Mouse (Mus musculus) bone marrow, adult 2 months (tissue): ENCODE data around the gene Dcaf10. TPM values are rescaled to one million over a fixed set of nuclear protein-coding genes. Genes with fewer than 3 reads are reported as not detected.

Experiments used
- H3K27ac ChIP-seq: fragments of 200-500 bp; 2 replicates; pipeline ENCODE4 v1.5.1; 2012; ENCODE audit warnings: low read depth, mild to moderate bottlenecking, control low read depth, inconsistent platforms, low read length; ENCODE audit not compliant: control insufficient read depth, poor library complexity, insufficient read depth
- H3K4me1 ChIP-seq: fragments of 200-500 bp; 2 replicates; pipeline ENCODE4 v1.6.1; 2011; ENCODE audit warnings: low read length; ENCODE audit not compliant: control insufficient read depth, insufficient read depth
- H3K4me3 ChIP-seq: fragments of 200-500 bp; replicated peaks from 2 replicates; pipeline ENCODE3; 2011; ENCODE audit warnings: mild to moderate bottlenecking, low read depth, low read length, control low read depth; ENCODE audit not compliant: control insufficient read depth
- CTCF ChIP-seq: fragments of 200-500 bp; IDR thresholded peaks from 2 replicates; pipeline ENCODE4 v1.5.1; 2011; ENCODE audit warnings: low read length, control low read depth; ENCODE audit not compliant: control insufficient read depth, insufficient read depth
- POLR2A ChIP-seq: fragments of 200-500 bp; IDR thresholded peaks from 2 replicates; pipeline ENCODE4 v1.6.1; 2011; ENCODE audit warnings: low read depth, mild to moderate bottlenecking, control low read depth, low read length, borderline replicate concordance; ENCODE audit not compliant: control insufficient read depth
- WGBS: fragments of 180-500 bp; shearing (Covaris S2); methylation state at CpG from one replicate; pipeline ENCODE4 v1.1.7; 2018; 5-methylcytosine and 5-hydroxymethylcytosine counted together
- polyA plus RNA-seq: library from polyadenylated mRNA; stranded (reverse); fragments of >200 nt; gene quantifications from 2 replicates; pipeline ENCODE4 v1.2.4, GENCODE M21; 2011; ENCODE audit warnings: low replicate concordance; ENCODE audit not compliant: missing spikeins, insufficient read depth, insufficient read length

Dcaf10 gene
- polyA plus RNA-seq, 1 experiment, result 12.4 TPM

GRCm38 (mm10) chr4:45411181-45411790, 69.4 kb downstream of the Dcaf10 start:
- TF ChIP-seq CTCF (no peak), POLR2A (no peak)
- H3K27ac ChIP-seq, result no peak overlapping the region
- WGBS, result 82% methylated on average over 8 of the region's 8 CpGs
- H3K4me1 ChIP-seq, result peaks cover 2% of the 10 kb centered on the region; the same call in 1 of the 2 replicates
- H3K4me3 ChIP-seq, result no peak overlapping the region

DNA sequence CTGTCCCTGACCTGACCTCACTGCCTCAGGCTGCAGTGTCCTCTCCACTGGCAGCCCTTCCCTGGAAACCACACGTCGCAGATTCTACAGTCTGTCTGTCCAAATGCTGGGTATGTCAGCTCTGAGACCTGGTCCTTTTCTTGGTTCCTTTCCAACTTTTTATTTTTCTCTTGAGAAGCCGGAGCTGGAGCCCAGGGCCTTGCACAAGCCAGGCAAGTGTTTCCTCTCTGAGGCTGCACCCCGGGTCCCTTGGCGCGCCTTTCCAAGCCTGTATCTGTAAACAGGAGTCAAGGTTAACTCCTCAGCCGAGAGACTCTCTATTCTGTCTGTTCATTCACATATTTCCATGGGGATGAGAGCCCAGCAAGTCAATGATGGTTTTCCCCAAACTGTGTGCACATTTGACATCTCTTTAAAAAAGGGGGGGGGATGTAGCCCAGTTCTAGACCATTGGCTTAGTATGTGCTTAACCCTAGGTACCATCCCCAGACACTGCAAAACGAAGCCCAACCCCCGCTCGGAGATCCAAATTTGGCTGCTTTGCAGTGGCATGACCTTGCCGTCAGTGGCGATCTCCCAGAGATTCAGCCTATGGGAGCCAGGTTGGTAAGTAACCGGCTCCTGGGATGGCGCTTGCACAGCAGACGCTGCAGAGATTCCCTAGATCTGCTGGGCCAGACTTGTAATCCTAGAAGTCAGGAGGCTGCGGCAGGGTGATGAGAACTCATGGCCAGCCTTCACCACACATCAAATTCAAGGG, 70.7 kb downstream of the Dcaf10 start:
- H3K27ac ChIP-seq, result no peak overlapping the region
- 78% methylated on average over 16 of the region's 16 CpGs for WGBS

GRCm38 (mm10) chr4:45413674-45414338, 71.9 kb downstream of the Dcaf10 start:
- H3K27ac ChIP-seq, result no peak overlapping the region
- H3K4me3 ChIP-seq, result no peak overlapping the region
- WGBS, result 61% methylated on average over 9 of the region's 9 CpGs
- TF ChIP-seq POLR2A, result no peak
- no peak for TF ChIP-seq CTCF
- peaks cover 2% of the 10 kb centered on the region; the same call in 1 of the 2 replicates for H3K4me1 ChIP-seq

More for the DNA sequence above, 70.7 kb downstream of the Dcaf10 start:
- TF ChIP-seq CTCF (no peak), POLR2A (no peak)
- Histone ChIP-seq H3K4me1 (peaks cover 2% of the 10 kb centered on the region; the same call in 1 of the 2 replicates), H3K4me3 (no peak overlapping the region)

GRCm38 (mm10) chr4:45416314-45416713, 74.4 kb downstream of the Dcaf10 start:
- 81% methylated on average over 7 of the region's 7 CpGs for WGBS
- Histone ChIP-seq H3K4me3 (no peak overlapping the region), H3K27ac (no peak overlapping the region), H3K4me1 (no peaks in the 10 kb centered on the region)
- no peak for TF ChIP-seq CTCF
- TF ChIP-seq POLR2A, result no peak

GRCm38 (mm10) chr4:45418229-45418950, 76.5 kb downstream of the Dcaf10 start:
- TF ChIP-seq POLR2A, result no peak
- TF ChIP-seq CTCF, result peak; percentile 76
- no peak overlapping the region for H3K4me3 ChIP-seq
- WGBS, result 40% methylated on average over 11 of the region's 11 CpGs

DNA sequence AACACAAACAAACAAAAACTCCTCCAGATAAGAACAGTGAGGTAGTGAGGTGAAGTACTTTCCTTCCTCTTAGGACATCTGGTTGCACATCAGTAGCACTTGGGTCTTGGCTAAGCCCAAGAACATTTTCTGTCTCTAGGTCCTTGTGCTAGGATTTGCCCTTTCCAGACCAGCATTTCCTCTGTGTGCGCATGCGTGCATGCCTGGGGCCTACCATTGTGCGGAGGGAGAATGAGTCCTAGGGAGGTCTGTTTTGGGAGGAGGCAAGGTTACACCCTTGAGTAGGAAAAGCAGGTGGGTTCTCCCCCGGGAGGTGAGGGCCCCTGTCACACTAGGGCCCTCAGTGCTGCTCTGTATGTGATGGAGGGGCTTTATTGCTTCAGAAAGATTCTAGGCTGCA, 77.2 kb downstream of the Dcaf10 start:
- no peak overlapping the region for H3K4me3 ChIP-seq
- no peak for TF ChIP-seq CTCF
- TF ChIP-seq POLR2A, result no peak
- H3K27ac ChIP-seq, result no peak overlapping the region
- no peaks in the 10 kb centered on the region for H3K4me1 ChIP-seq
- WGBS, result 76% methylated on average over 4 of the region's 4 CpGs

More at GRCm38 (mm10) chr4:45418229-45418950, 76.5 kb downstream of the Dcaf10 start:
- no peak overlapping the region for H3K27ac ChIP-seq
- no peaks in the 10 kb centered on the region for H3K4me1 ChIP-seq

GRCm38 (mm10) chr4:45420733-45421132, 78.8 kb downstream of the Dcaf10 start:
- TF ChIP-seq CTCF, result no peak
- TF ChIP-seq POLR2A, result no peak
- Histone ChIP-seq H3K27ac (no peak overlapping the region), H3K4me3 (no peak overlapping the region), H3K4me1 (no peaks in the 10 kb centered on the region)
- 74% methylated on average over 3 of the region's 3 CpGs for WGBS
